Mouse (Mus musculus) limb, embryonic 14.5 days (tissue): Measurements from ENCODE around the gene Il1rapl2. TPM values are rescaled to one million over a fixed set of nuclear protein-coding genes. Genes with fewer than 3 reads are reported as not detected.

Experiments used
- ATAC-seq: fragments of 200-750 bp; cut with Nextera tagmentation; 2 replicates; pipeline ENCODE4 v1.8.0; 2017; ENCODE audit warnings: low read depth, moderate number of reproducible peaks, moderate TSS enrichment; ENCODE audit not compliant: low FRiP score
- DNase-seq: peaks from one replicate; pipeline ENCODE4 v3.0.0-alpha.2; 2015; ENCODE audit warnings: low spot score
- H3K27ac ChIP-seq: fragments of 300-500 bp; sonication (generic); replicated peaks from 2 replicates; pipeline ENCODE4 v1.5.1; 2014; ENCODE audit warnings: low read depth, mild to moderate bottlenecking, low read length, moderate library complexity, mixed read lengths
- H3K27me3 ChIP-seq: fragments of 300-500 bp; sonication (generic); 2 replicates; pipeline ENCODE4 v1.6.1; 2014; ENCODE audit warnings: low read length, mixed read lengths; ENCODE audit not compliant: control insufficient read depth, insufficient read depth
- H3K36me3 ChIP-seq: fragments of 300-500 bp; sonication (generic); 2 replicates; pipeline ENCODE4 v1.6.1; 2014; ENCODE audit warnings: mild to moderate bottlenecking, low read length, moderate library complexity, mixed read lengths; ENCODE audit not compliant: control insufficient read depth, insufficient read depth
- H3K4me1 ChIP-seq: fragments of 300-500 bp; sonication (generic); 2 replicates; pipeline ENCODE4 v1.6.1; 2014; ENCODE audit warnings: antibody characterized with exemption, low read length, mixed read lengths; ENCODE audit not compliant: control insufficient read depth, insufficient read depth
- H3K4me2 ChIP-seq: fragments of 300-500 bp; sonication (generic); replicated peaks from 2 replicates; pipeline ENCODE4 v1.6.1; 2014; ENCODE audit warnings: low read depth, mild to moderate bottlenecking, low read length, moderate library complexity; ENCODE audit not compliant: severe bottlenecking
- H3K4me3 ChIP-seq: fragments of 300-500 bp; sonication (generic); replicated peaks from 2 replicates; pipeline ENCODE4 v1.5.1; 2014; ENCODE audit warnings: low read length
- H3K9ac ChIP-seq: fragments of 300-500 bp; sonication (generic); 2 replicates; pipeline ENCODE4 v1.6.1; 2014; ENCODE audit warnings: mild to moderate bottlenecking, low read depth, low read length, moderate library complexity; ENCODE audit not compliant: severe bottlenecking
- H3K9me3 ChIP-seq: fragments of 300-500 bp; sonication (generic); 2 replicates; pipeline ENCODE4 v1.6.1; 2016; ENCODE audit warnings: low read length; ENCODE audit not compliant: control insufficient read depth
- POLR2A ChIP-seq: fragments of 200-500 bp; IDR thresholded peaks from 2 replicates; pipeline ENCODE4 v1.8.0; 2012; ENCODE audit warnings: inconsistent platforms, mild to moderate bottlenecking, moderate library complexity, borderline replicate concordance; ENCODE audit not compliant: insufficient read depth, insufficient read length; ENCODE audit errors: extremely low read depth
- WGBS: fragments of 180-500 bp; shearing (Covaris S2); extraction: QIAGEN DNeasy Blood & Tissue Kit; methylation state at CpG from one replicate; pipeline ENCODE4 v1.1.7; 2014; 5-methylcytosine and 5-hydroxymethylcytosine counted together
- polyA plus RNA-seq, 2 experiments: library from polyadenylated mRNA; depleted of rRNA in 1 of 2; stranded (reverse) in 1 of 2; unstranded in 1 of 2; fragments of >200 nt; fragmentation: Nextera tagmentation in 1 of 2; extraction: Ambion mirVana in 1 of 2; gene quantifications; 2 replicates each; pipeline versions ENCODE4 v1.2.1 to v1.2.3; 2012 to 2014

Gene Il1rapl2
- polyA plus RNA-seq, 2 experiments, result 0.55 to 1.1 TPM

DNA sequence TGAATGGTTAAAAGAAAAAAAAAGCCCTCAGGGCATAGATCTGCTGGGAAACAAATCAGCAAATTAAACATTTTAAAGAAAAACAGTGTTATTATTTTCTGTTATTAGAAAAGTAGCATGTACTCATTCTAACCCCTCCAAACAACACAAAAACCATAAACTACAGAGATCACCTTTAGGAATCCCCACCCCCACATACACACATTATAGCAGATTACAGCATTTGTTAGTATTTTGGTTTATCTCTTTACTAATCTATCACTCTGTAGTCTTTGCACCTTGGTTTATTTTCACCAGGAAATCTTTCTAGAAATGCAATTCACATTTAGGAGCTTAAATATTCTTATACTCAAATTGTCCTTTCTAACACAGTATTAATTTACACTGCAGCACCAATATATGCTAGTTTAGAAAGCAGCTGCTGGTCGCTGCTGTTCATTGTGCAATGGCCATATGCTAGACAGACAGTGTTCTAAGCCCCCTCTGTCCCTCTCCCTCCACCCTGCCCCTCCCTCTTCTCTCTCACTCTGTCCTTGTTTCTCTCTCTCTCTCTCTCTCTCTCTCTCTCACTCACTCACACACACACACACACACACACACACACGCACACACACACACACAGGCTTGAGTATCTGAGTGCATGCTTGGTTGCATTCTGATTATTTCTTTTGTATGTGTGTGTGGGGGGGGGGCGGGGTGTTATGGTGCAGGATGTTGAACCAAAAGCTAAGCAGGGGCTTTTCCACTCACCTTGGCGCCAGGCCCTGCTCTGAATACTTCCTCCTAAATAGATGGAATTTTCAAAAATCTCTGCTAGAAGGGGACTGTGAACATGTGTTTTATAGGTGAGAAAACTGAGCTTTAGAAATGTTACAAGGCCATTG, 236.1 kb downstream of the Il1rapl2 start:
- H3K9ac ChIP-seq, result no peak overlapping the region
- WGBS, result 63% methylated on average over 4 of the region's 4 CpGs
- H3K9me3 ChIP-seq, result no peaks in the 10 kb centered on the region
- no peaks in the 10 kb centered on the region for H3K27me3 ChIP-seq
- TF ChIP-seq POLR2A, result no peak
- H3K4me1 ChIP-seq, result no peaks in the 10 kb centered on the region
- no peak for ATAC-seq
- H3K27ac ChIP-seq, result no peak overlapping the region
- no peak for DNase-seq
- no peak overlapping the region for H3K4me3 ChIP-seq
- no peak overlapping the region for H3K4me2 ChIP-seq
- no peaks in the 10 kb centered on the region for H3K36me3 ChIP-seq

DNA sequence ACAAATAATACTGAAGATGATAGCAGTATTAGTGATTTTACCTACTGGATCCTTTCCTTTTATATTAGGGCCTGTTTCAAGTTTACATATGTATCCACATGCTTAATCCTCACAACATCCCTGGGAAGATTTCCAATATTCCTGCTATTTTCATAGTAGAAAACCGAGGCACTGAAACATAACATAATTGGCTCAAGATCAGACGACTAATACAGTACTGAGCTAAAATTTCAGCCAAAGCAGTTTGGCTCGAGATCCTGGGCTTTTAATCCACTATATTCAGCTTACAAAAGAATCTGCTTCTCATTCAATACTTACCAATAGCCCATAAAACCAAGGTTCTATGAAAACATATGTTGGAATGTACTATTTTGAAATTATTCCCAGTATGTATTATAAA, 239.1 kb downstream of the Il1rapl2 start:
- DNase-seq (peak; percentile 75), ATAC-seq (no peak)
- no peak overlapping the region for H3K4me3 ChIP-seq
- no peaks in the 10 kb centered on the region for H3K4me1 ChIP-seq
- WGBS, result 45% methylated on average over 3 of the region's 3 CpGs
- no peak overlapping the region for H3K9ac ChIP-seq
- H3K27ac ChIP-seq, result no peak overlapping the region
- H3K36me3 ChIP-seq, result no peaks in the 10 kb centered on the region
- no peaks in the 10 kb centered on the region for H3K27me3 ChIP-seq
- H3K4me2 ChIP-seq, result no peak overlapping the region
- no peak for TF ChIP-seq POLR2A
- H3K9me3 ChIP-seq, result no peaks in the 10 kb centered on the region

DNA sequence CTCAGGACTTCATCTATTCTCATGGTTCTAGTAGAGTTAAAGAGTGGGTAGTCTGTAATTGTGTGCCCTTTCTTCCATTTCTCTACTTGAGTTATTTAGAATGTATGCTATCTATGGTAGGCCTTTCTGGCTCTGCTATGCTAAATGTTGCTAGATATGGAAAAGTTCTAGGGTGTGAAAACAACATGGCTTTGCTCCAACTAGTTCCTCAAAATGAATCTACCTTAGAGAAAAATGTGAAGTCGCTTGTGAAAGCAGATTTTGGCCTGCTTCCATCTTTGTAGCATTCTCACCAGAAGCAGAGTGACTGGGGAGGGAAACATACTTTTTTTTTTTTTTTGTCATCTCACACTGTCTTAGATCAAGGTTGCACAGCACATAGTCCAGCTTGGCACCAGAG, 241.7 kb downstream of the Il1rapl2 start:
- ATAC-seq (no peak), DNase-seq (no peak)
- Histone ChIP-seq H3K9me3 (no peaks in the 10 kb centered on the region), H3K4me2 (no peak overlapping the region), H3K27ac (no peak overlapping the region), H3K4me3 (no peak overlapping the region), H3K9ac (no peak overlapping the region), H3K36me3 (no peaks in the 10 kb centered on the region), H3K4me1 (no peaks in the 10 kb centered on the region), H3K27me3 (no peaks in the 10 kb centered on the region)
- 50% methylated on average over 1 of the region's 1 CpGs for WGBS
- TF ChIP-seq POLR2A, result no peak

DNA sequence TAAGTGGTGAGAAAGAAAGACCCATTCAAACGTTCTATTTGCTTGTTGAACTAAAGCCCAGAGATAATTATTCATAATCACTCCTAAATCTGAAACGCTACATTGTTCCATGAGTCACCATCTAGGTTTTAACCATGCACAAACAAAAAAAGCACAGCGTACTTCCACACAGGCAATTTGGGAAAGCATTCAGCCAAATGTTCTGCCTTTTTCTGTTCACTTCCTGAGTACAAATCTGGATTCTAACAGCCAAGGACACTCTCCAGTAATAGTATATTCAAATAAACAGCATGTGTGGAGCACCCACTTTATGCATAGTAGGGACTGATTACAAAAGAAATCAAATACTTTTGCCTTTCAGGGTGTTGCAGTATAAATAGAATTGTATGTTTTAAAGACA, 278.5 kb downstream of the Il1rapl2 start:
- no peak for DNase-seq
- no peaks in the 10 kb centered on the region for H3K9me3 ChIP-seq
- no peaks in the 10 kb centered on the region for H3K36me3 ChIP-seq
- H3K27me3 ChIP-seq, result no peaks in the 10 kb centered on the region
- H3K4me3 ChIP-seq, result no peak overlapping the region
- no peak overlapping the region for H3K9ac ChIP-seq
- ATAC-seq, result no peak
- H3K4me1 ChIP-seq, result no peaks in the 10 kb centered on the region
- 63% methylated on average over 3 of the region's 3 CpGs for WGBS
- H3K27ac ChIP-seq, result no peak overlapping the region
- no peak overlapping the region for H3K4me2 ChIP-seq
- no peak for TF ChIP-seq POLR2A

DNA sequence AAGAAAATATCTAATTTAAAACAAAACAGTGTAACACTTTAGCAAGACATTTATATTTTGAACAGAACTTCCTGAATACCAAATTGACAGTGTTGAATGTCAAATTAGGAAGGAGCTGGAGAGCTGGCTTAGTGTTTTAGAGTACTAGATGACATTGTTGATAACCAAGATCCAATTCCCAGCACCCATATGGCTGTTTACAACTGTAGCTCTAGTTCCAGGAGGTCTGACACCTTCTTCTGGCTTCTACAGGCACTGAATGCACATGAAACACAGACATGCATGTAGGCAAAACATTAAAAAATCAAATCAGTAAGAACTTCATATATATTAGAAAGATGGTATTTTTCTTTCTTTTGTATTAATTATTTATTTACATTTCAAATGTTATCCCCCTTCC, 353.1 kb downstream of the Il1rapl2 start:
- Histone ChIP-seq H3K36me3 (no peaks in the 10 kb centered on the region), H3K4me3 (no peak overlapping the region), H3K27ac (no peak overlapping the region), H3K27me3 (no peaks in the 10 kb centered on the region), H3K9me3 (no peaks in the 10 kb centered on the region), H3K9ac (no peak overlapping the region), H3K4me1 (no peaks in the 10 kb centered on the region), H3K4me2 (no peak overlapping the region)
- no peak for TF ChIP-seq POLR2A
- no peak for ATAC-seq
- no peak for DNase-seq

DNA sequence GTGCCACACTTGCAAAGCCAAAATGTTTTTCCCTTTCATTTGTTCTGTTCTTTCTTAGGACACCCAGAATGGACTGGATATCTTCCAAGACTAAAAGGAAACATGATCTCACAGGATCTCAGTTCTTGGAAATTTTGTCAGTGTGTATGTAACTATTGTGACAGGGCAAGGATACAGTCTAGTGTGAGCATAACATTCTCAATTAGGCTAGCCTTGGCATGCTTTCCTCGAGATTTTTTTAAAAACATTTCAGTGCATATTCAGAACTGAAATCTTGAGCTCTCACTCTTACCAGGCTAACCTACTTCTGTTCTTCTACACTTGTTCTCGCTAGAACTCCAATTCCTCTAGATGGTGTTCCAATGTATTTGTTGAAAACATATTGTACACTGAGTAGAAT, 356.4 kb downstream of the Il1rapl2 start:
- Histone ChIP-seq H3K27me3 (no peaks in the 10 kb centered on the region), H3K9me3 (no peaks in the 10 kb centered on the region), H3K4me1 (no peaks in the 10 kb centered on the region), H3K27ac (no peak overlapping the region), H3K9ac (no peak overlapping the region), H3K4me3 (no peak overlapping the region), H3K4me2 (no peak overlapping the region), H3K36me3 (no peaks in the 10 kb centered on the region)
- ATAC-seq (no peak), DNase-seq (no peak)
- 66% methylated on average over 2 of the region's 2 CpGs for WGBS
- TF ChIP-seq POLR2A, result no peak
